Mouse (Mus musculus) Patski (cell line): ENCODE measurements around the gene 3110082I17Rik. TPM values are rescaled to one million over a fixed set of nuclear protein-coding genes. Genes with fewer than 3 reads are reported as not detected.

Experiments
- ATAC-seq: fragments of 100-300 bp; one replicate; pipeline ENCODE4 v1.8.0; 2021
- CTCF ChIA-PET: fragments of 350-600 bp; sonication (Branson Sonifier 250); formaldehyde crosslinking; loops from one replicate; lab custom pipeline; 2022; ENCODE audit warnings: inconsistent platforms; lab: Charles Lee
- POLR2A ChIA-PET: fragments of 350-600 bp; sonication (Branson Sonifier 250); formaldehyde crosslinking; loops from one replicate; lab custom pipeline; 2022; ENCODE audit warnings: antibody characterized with exemption, inconsistent platforms; lab: Charles Lee
- DNase-seq: peaks from one replicate; pipeline ENCODE4 v3.0.0-alpha.2; 2011; ENCODE audit warnings: low read depth, low spot score
- H3K27me3 ChIP-seq: fragments of 371-371 bp; one replicate; pipeline ENCODE4 v1.5.1; 2021
- CTCF ChIP-seq: fragments of 100-300 bp; IDR thresholded peaks from one replicate; pipeline ENCODE4 v1.5.1; 2021
- in situ Hi-C: fragments of 300-500 bp; cut with MboI; formaldehyde crosslinking; loops from 3 replicates; pipeline ENCODE4 v1.11.1; 2018; ENCODE audit warnings: low pct_unique_long_range_greater_than_20kb, mixed read lengths
- polyA plus RNA-seq: library from polyadenylated mRNA; unstranded; gene quantifications from one replicate; pipeline ENCODE4 v1.2.3, GENCODE M21; 2021

The 3110082I17Rik gene
- polyA plus RNA-seq, 1 experiment from 2014 or later: 19.1 TPM

GRCm38 (mm10) chr5:139364260-139364910 is 95.9 kb downstream of the 3110082I17Rik start:
- ATAC-seq (peak; percentile 23), DNase-seq (no peak)
- ChIA-PET CTCF (interaction anchor here (0.6 to 2.3 kb wide), 18 partner anchors 13 to 148 kb away, joined by 3 to 13 read pairs (median 3); partner anchors contain the start of genes Adap1, Gpr146 and Zfand2a), POLR2A (interaction anchor here (0.7 to 1.7 kb wide), 2 partner anchors 15 to 44 kb away, joined by 3 to 4 read pairs; no protein-coding TSS in a partner anchor)
- H3K27me3 ChIP-seq: no peaks in the 10 kb centered on the region
- TF ChIP-seq CTCF: no peak
- in situ Hi-C loops: loop anchor here (5.0 to 25.0 kb wide), 4 partner anchors 38 to 298 kb away; no protein-coding TSS in a partner anchor

GRCm38 (mm10) chr5:139363858-139364257 is 96.5 kb downstream of the 3110082I17Rik start:
- CTCF ChIA-PET: interaction anchor here (0.8 to 2.3 kb wide), 10 partner anchors 13 to 148 kb away, joined by 3 to 13 read pairs (median 4); partner anchors contain the start of genes Adap1, Gpr146 and Zfand2a

GRCm38 (mm10) chr5:139359244-139359643 is 101.1 kb downstream of the 3110082I17Rik start:
- no peaks in the 10 kb centered on the region for H3K27me3 ChIP-seq
- DNase-seq (no peak), ATAC-seq (no peak)
- in situ Hi-C loops: loop anchor here (25.0 kb wide), 1 partner anchor 303 kb away; no protein-coding TSS in a partner anchor
- ChIA-PET CTCF (interaction anchor here (1.0 to 3.3 kb wide), 9 partner anchors 12 to 146 kb away, joined by 3 to 14 read pairs (median 5); no protein-coding TSS in a partner anchor), POLR2A (interaction anchor here (0.5 to 0.8 kb wide), 2 partner anchors 10 to 100 kb away, joined by 3 to 7 read pairs; no protein-coding TSS in a partner anchor)
- no peak for TF ChIP-seq CTCF

More at GRCm38 (mm10) chr5:139363858-139364257, 96.5 kb downstream of the 3110082I17Rik start:
- ATAC-seq: no peak
- in situ Hi-C loops: loop anchor here (5.0 to 25.0 kb wide), 4 partner anchors 38 to 298 kb away; no protein-coding TSS in a partner anchor
- H3K27me3 ChIP-seq: no peaks in the 10 kb centered on the region
- POLR2A ChIA-PET: no interaction called here
- no peak for TF ChIP-seq CTCF
- DNase-seq: no peak

- ChIA-PET POLR2A (no interaction called here), CTCF (interaction anchor here (0.6 to 3.3 kb wide), 8 partner anchors 11 to 55 kb away, joined by 3 to 14 read pairs (median 4); no protein-coding TSS in a partner anchor)
- no peaks in the 10 kb centered on the region for H3K27me3 ChIP-seq
- DNase-seq (no peak), ATAC-seq (peak; percentile 37)
- no peak for TF ChIP-seq CTCF
- in situ Hi-C loops: loop anchor here (25.0 kb wide), 1 partner anchor 304 kb away; no protein-coding TSS in a partner anchor
Measured at GRCm38 (mm10) chr5:139358653-139359052, 101.7 kb downstream of the 3110082I17Rik start.

- ChIA-PET CTCF (interaction anchor here (0.8 to 5.0 kb wide), 8 partner anchors 11 to 77 kb away, joined by 3 to 35 read pairs (median 12); no protein-coding TSS in a partner anchor), POLR2A (interaction anchor here (1.7 kb wide), 1 partner anchor 23 kb away, joined by 6 read pairs; no protein-coding TSS in a partner anchor)
- in situ Hi-C loops: loop anchor here (25.0 kb wide), 1 partner anchor 307 kb away; no protein-coding TSS in a partner anchor
- no peak for TF ChIP-seq CTCF
- no peak for DNase-seq
- H3K27me3 ChIP-seq: no peaks in the 10 kb centered on the region
- ATAC-seq: no peak
Measured at GRCm38 (mm10) chr5:139355235-139355772, 105.0 kb downstream of the 3110082I17Rik start.

GRCm38 (mm10) chr5:139353946-139354345 is 106.4 kb downstream of the 3110082I17Rik start:
- POLR2A ChIA-PET: interaction anchor here (1.4 kb wide), 1 partner anchor 10 kb away, joined by 5 read pairs; no protein-coding TSS in a partner anchor
- DNase-seq: no peak
- no peak for ATAC-seq
- CTCF ChIA-PET: interaction anchor here (1.1 to 5.0 kb wide), 10 partner anchors 10 to 75 kb away, joined by 3 to 37 read pairs (median 5); partner anchors contain the start of gene Gpr146
- no peaks in the 10 kb centered on the region for H3K27me3 ChIP-seq
- TF ChIP-seq CTCF: no peak
- in situ Hi-C loops: loop anchor here (25.0 kb wide), 1 partner anchor 308 kb away; no protein-coding TSS in a partner anchor

- ChIA-PET POLR2A (interaction anchor here (1.4 kb wide), 1 partner anchor 10 kb away, joined by 5 read pairs; no protein-coding TSS in a partner anchor), CTCF (interaction anchor here (1.1 to 5.0 kb wide), 10 partner anchors 9 to 75 kb away, joined by 3 to 37 read pairs (median 5); partner anchors contain the start of gene Gpr146)
- no peak for ATAC-seq
- no peaks in the 10 kb centered on the region for H3K27me3 ChIP-seq
- DNase-seq: no peak
- in situ Hi-C loops: loop anchor here (25.0 kb wide), 1 partner anchor 309 kb away; no protein-coding TSS in a partner anchor
- TF ChIP-seq CTCF: no peak
Measured at GRCm38 (mm10) chr5:139353496-139353895, 106.8 kb downstream of the 3110082I17Rik start.

GRCm38 (mm10) chr5:139352317-139352716 is 108.0 kb downstream of the 3110082I17Rik start, which contains the start of gene Cyp2w1:
Cyp2w1 (plus strand) TSS chr5:139352617.
- POLR2A ChIA-PET: interaction anchor here (1.0 kb wide), 1 partner anchor 9 kb away, joined by 7 read pairs; no protein-coding TSS in a partner anchor
- no peaks in the 10 kb centered on the region for H3K27me3 ChIP-seq
- DNase-seq: no peak
- no peak for TF ChIP-seq CTCF
- no peak for ATAC-seq
- CTCF ChIA-PET: interaction anchor here (1.3 to 5.0 kb wide), 7 partner anchors 8 to 70 kb away, joined by 3 to 37 read pairs (median 17); partner anchors contain the start of gene Gpr146
- in situ Hi-C loops: loop anchor here (25.0 kb wide), 1 partner anchor 310 kb away; no protein-coding TSS in a partner anchor

- TF ChIP-seq CTCF: no peak
- ChIA-PET POLR2A (interaction anchor here (0.6 to 1.0 kb wide), 2 partner anchors 8 to 74 kb away, joined by 3 to 7 read pairs; no protein-coding TSS in a partner anchor), CTCF (interaction anchor here (0.7 to 5.0 kb wide), 5 partner anchors 12 to 69 kb away, joined by 3 to 37 read pairs (median 7); no protein-coding TSS in a partner anchor)
- H3K27me3 ChIP-seq: no peaks in the 10 kb centered on the region
- DNase-seq (no peak), ATAC-seq (no peak)
- in situ Hi-C loops: loop anchor here (25.0 kb wide), 1 partner anchor 311 kb away; no protein-coding TSS in a partner anchor
Measured at GRCm38 (mm10) chr5:139351628-139352027, 108.7 kb downstream of the 3110082I17Rik start.
